Mouse (Mus musculus) thymus, adult 2 months (tissue): Measurements from ENCODE around the gene Taf12.

Source experiments
- CTCF ChIP-seq: fragments of 200-500 bp; IDR thresholded peaks from 2 replicates; pipeline ENCODE4 v1.5.1; 2012; ENCODE audit warnings: mild to moderate bottlenecking, control low read depth, low read length, moderate library complexity, borderline replicate concordance; ENCODE audit not compliant: control insufficient read depth, poor library complexity, insufficient read depth; ENCODE audit errors: extremely low read depth
- POLR2A ChIP-seq: fragments of 200-500 bp; IDR thresholded peaks from 2 replicates; pipeline ENCODE4 v1.6.1; 2012; ENCODE audit warnings: mild to moderate bottlenecking, low read length, control low read depth, moderate library complexity; ENCODE audit not compliant: control insufficient read depth, poor library complexity, insufficient read depth; ENCODE audit errors: extremely low read depth

- TF ChIP-seq POLR2A = no peak
- no peak for TF ChIP-seq CTCF
These were observed 37.6 kb downstream of the Taf12 start for GRCm38 (mm10) chr4:132311801-132312200.
